Mouse (Mus musculus) lung, postnatal 4 days (tissue): ENCODE results near the gene Gm13691.
"Not testable (repeated sequence)": the region's sequence is repeated elsewhere in the genome, so short reads cannot be mapped to it uniquely, and the experiment has no call there.

Experiments
- DNase-seq, 2 experiments: peaks; one replicate each; pipeline ENCODE4 v3.0.0; 2021

Gm13691 gene

DNA sequence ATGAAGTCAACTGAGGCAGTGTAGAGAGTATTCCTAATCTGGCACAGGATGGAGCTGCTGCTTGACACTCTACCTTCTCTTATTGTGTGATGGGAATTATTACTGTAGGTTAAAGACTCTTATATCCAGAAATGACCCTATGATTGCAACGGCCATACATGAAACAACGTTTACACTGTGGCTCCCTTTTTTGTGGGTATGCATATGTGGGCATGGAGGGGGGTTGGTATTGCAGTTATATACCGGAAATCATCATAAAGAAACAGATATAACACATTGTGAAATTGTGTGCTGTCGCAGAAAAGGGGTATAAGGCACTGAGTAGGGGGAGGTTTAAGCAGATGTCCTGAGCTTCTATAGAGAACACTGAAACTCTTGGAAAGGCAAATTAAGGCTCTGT is 45.6 kb downstream of the Gm13691 start:
- no peak for DNase-seq

GRCm38 (mm10) chr2:84037304-84037703 is 47.0 kb downstream of the Gm13691 start:
- no peak for DNase-seq

DNA sequence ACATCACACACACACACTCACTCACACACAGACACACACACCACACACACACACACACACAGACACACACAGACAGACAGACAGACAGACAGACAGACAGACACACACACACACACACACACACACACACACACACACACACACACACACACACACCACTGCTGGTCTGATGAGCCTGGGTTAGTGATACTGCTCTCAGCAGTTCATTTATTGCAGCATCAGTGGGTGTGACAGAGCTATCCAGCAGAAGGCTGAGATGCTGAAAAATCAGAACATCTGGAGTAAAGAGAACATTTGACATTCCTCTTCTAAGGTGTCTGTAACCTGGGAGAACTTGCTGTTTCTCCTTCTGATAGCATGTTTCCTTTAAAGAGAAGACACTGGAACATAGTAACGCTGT is 47.6 kb downstream of the Gm13691 start:
- not testable (repeated sequence) for DNase-seq

- no peak for DNase-seq
These were observed 48.9 kb downstream of the Gm13691 start for GRCm38 (mm10) chr2:84039277-84039676.
